Mouse (Mus musculus) spleen, postnatal 10 days (tissue): Measurements from ENCODE around the gene Tbc1d13.
"Not testable (repeated sequence)": the region's sequence is repeated elsewhere in the genome, so short reads cannot be mapped to it uniquely, and the experiment has no call there.

Source experiments
- DNase-seq, 2 experiments: peaks; one replicate each; pipeline ENCODE4 v3.0.0; 2021 to 2022; ENCODE audit warnings: low spot score in 2 of 2

Gene Tbc1d13

DNA sequence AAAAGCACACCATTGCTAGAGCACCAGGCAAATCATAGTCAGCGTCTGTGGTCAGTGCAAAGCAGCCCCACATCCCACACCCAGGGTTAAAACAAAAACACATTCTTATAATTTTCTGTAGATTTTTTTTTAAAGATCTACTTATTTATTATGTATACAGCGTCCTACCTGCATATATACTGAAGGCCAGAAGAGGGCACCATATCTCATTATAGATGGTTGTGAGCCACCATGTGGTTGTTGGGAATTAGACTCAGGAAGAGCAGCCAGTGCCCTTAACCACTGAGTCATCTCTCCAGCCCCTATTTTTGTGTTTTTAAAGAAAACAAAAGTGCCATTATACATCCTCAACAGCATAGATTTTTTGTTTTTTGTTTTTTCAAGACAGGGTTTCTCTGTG lies 4.8 kb upstream of the Tbc1d13 start:
- peak in 1 of 2 experiments; percentile 47 for DNase-seq

DNA sequence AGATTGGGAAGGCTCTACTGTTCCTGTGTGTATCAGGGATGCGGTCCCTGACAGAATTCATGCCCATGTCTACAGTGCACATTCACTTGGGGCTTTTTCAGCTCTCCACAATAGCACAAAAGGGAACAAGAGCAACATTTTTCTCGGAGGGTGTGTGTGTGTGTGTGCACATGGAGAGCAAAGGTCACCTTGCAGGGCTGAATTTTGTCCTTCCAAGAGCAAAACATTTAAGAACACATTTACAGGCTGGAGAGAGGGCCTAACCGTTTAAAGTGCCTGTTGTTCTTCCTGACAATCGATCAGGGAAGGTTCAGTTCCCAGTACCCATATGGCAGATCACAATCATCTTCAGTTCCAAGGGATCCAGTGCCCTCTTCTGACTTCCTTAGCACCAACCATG lies 3.4 kb upstream of the Tbc1d13 start:
- DNase-seq: no peak

DNA sequence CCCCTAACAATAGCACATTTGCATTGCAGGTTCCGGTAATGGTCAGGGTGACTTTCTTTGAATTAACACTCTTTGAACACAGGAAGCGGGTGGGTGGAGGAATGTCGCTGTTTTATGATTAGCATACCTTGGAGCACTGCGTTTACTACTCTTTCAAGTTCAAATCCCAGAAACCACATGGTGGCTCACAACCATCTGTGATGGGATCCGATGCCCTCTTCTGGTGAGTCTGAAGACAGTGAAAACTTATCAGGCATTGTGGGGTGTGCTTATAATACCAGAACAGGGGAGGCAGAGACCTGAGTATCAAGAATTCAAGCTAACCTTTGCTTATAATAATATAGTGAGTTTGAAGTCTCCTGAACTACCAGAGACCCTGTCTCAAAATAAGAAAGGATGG lies 2.3 kb upstream of the Tbc1d13 start:
- DNase-seq: not testable (repeated sequence)

DNA sequence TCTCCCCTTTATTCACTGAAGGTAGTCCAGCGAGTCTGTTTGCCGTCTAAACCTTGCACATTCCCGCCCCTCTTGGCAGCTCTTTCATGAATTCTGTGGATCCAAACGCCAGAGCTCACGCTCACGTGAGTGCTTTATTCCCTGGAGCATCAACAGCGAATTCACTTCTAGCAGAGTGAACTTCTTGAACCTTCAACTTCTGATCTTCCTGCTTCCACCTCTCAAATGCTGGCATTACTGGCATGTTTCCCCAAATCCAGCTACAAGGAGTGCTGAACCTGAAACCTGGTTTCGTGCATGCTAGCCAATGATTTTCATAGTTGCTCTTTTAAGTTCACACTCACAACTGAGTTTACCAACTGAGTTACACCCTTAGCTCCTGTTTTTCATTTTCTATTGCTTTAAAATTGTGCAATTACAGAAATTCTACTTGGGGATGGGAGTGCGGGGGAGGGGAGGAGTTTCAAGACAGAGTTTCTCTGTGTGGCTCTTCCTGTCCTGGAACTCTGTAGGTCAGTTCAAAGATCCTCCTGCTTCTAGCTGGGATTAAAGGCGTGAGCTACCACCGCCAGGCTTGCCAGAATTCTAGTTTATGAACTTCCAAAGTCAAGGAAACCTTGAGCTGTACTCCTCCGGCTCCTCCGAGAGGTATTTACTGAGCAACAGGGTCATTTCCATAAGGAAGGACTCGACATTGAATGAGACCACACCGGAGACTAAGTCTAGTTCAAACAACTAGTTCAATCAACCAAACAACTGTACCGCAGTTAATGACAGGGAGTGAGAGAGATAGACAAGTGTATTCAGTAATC lies 539 bp upstream of the Tbc1d13 start:
- peak in 1 of 2 experiments; percentile 40 for DNase-seq

DNA sequence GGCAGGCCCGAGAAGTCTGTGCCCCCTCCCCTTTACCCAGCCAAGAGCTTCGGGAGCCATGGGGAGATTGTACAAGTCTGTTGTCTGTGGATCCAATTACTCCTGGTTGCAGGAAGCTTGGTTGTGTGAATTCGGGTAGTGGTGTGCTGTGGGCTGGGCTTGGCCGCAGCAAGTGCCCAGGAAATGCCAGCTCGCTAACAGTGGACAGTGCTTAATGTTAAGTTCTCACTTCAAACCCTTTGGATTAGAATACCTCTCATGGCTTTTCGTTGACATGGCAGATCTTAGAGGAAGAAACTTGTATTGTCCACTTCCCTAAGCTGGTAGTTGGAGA lies 799 bp downstream of the Tbc1d13 start:
- DNase-seq: peak in 1 of 2 experiments; percentile 46

DNA sequence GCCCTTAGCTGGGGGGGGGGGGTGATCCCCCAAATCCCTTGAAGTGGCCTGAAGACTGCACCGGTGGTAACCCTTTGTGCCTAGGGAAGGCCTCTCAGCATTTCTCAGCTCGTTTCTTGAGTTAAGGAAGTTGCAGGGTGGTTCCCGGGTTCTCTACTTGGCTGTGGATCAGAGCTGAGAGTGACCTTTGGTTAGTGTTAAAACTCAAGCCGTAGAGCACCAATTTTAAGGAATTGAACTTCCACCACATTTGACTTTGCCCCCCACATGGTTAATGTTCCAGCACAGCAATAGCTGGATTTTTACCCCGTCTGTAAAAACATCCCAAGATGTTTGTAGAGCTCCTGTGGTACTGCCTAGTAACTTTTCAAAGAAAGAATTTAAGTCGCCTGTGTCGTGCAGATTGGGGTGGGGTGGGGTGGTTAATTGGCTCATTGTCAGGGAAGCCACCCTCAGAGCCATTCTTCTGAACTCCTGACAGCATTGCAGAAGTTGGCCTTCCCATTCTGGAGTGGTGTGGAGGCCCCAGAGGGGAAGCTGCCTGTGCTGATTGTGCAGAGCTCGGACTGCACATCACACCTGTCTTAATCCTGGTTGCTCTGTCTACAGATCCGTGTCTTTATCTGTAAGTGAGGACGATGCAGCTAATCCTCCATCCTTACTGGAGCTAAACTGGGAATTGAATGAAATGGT lies 1.5 kb downstream of the Tbc1d13 start:
- no peak for DNase-seq

DNA sequence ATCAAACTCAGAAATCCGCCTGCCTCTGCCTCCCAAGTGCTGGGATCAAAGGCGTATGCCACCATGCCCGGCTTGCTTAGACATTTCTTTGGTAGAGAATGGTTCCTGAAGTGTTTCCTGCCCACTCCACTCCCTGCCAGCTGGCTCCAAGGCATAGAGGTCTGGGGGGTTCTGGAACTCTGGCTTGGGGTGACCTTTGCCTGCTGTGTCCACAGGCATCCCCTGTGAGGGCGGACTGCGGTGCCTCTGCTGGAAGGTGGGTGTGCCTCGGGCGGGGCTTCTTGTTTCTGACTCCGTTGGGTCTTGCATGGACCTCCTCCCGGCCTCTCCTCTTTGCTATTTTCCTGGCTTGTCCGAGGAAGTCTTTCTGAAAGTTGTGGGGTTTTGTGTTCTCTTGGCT lies 2.9 kb downstream of the Tbc1d13 start:
- no peak for DNase-seq

DNA sequence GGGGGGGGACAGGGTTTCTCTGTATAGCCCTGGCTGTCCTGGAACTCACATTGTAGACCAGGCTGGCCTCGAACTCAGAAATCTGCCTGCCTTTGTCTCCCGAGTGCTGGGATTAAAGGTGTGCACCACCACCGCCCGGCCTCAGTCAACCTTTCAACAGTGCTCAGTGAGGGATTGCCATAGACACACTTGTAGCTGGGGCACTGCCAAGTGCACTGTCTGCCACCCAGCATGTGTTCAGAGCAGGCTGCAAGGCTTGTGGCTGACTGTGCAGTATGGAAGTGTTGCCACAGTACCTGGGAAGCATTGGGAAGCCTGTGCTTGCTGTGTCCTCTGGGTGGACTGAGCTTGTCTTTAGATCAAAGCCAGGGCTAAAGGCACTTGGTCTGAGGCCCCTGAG lies 6.5 kb downstream of the Tbc1d13 start:
- not testable (repeated sequence) for DNase-seq

DNA sequence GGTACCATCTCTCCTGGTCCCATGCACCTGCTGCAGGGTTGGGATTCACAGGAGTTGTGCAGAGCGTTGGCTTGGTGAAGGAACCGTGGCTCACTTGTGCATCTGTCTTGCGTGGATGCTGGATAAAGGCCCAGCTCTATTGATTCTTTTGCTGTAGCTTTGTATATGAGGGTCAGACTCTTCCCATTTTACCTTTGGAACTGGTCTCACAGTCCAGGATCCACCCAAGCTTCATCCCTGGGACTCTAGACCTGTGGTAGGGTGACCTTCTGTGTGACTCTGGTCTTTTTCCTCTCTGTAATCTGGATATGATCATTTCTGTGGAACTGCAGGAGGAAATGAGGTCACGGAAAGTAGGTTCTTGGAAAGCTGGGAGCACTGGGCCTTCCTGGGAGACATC lies 10.9 kb downstream of the Tbc1d13 start:
- DNase-seq: no peak

DNA sequence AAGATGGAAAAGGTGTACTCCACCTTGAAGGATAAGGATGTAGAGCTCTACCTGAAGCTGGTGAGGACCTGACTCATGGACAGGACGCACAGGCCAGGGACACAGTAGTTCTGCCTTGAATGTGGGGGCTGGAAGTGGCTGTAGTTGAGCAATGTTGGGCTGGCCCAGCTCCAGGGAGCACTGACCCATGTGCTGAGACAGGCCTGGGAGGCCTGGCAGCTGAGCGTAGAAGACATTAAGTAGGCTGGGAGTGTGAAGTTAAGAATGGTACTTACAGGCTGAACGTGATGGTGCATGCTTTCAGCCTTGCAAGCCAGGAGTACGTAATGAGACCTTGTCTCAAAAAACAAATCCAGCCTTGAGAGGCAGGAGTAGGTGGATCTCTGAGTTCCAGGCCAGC lies 13.9 kb downstream of the Tbc1d13 start:
- DNase-seq: no peak

DNA sequence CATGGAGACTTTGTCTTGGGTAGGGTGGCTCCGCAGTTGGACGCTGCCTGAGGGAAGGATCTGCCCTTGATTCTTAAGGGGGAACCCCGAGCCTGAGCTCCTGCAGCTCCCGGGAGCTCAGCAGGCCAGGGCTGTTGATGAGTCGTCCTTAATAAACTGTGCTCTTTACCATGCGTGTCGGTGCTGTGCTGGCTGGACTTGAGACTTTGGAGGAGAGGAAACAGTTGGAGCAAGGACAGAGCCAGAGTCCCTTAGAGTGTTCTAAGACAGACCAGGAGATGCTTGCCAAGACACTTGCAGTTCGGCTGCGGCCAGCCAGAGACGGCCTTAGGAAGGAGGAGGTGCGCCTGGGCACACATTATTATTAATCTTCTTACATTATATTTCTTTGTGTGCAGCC lies 18.3 kb downstream of the Tbc1d13 start:
- DNase-seq: no peak

DNA sequence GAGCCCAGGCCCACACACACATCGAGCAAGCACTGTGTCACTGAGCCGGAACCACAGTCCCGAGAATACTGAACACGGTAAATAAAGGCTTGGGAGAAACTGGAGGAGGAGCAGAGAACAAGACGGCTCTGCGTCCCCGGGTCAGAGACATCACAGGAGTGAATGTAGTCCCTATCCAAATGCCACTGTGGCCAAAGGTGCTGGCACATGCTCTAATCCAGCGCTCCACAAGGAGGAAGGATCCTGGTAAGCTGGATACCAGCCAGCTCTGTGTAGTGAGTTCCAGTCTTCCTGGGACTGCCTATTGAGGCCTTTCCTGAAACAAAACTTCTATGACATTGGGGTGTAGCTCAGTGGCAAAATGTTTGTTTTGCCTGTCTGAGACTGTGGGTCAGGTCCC lies 19.1 kb downstream of the Tbc1d13 start:
- DNase-seq: no peak

DNA sequence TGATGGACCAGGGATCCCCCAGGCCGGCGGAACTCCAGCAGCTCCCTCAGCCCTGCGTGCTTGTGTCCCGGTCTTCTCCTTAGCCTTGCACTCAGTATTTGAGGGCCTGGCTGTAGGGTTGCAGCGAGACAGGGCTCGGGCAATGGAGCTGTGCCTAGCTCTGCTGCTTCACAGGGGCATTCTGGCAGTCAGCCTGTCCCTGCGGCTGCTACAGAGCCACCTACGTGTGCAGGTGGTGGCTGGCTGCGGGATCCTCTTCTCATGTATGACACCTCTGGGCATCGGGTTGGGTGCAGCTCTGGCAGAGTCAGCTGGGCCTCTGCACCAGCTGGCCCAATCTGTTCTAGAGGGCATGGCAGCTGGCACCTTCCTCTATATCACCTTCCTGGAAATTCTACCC lies 26.3 kb downstream of the Tbc1d13 start:
- DNase-seq: not testable (repeated sequence)

DNA sequence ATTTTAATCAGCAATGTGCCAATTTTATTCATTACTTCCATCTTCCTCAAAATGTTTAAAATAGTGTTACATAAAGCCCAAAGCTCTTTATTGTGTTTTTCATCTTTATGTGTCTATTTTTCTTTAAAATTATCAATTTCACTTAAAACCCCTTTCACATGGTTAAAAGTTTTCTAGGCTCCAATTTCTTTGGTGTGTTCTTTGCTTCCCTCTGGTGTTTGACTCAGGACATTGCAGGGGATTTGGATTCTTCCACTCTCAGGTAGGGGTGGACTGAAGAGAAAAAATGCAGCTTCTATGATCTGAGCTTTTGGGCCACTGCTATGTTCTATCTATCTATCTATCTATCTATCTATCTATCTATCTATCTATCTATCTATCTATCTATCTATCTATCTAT lies 28.3 kb downstream of the Tbc1d13 start:
- DNase-seq: peak in 1 of 2 experiments; percentile 42

DNA sequence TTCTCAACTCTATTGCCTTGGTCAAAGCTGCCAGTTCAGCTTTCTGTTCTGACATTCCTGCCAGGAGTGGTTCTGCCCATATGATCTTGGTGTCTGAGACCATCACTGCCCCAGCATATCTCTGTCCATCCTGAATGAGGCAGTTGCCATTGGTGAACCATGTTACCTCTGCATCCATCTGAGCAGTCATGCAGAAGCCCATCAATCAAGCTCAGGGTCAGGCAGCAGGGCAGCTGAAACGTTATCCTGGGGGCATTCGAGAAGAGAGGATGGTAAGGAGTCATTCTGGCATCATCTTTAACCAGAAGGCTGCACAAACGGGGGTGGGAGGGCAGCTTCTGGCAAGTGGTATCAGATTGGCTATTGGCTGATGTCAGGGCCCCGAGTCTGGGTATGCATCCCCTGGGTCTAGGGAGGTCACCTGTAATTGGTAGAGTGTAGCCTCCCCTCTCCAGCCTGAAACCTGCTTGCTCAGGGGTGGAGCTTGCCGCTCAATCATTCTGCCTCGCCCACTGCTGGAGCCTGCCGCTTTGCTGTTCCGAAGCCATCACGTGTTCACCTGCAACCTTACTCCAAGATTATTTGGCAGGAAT lies 30.9 kb downstream of the Tbc1d13 start:
- no peak for DNase-seq

DNA sequence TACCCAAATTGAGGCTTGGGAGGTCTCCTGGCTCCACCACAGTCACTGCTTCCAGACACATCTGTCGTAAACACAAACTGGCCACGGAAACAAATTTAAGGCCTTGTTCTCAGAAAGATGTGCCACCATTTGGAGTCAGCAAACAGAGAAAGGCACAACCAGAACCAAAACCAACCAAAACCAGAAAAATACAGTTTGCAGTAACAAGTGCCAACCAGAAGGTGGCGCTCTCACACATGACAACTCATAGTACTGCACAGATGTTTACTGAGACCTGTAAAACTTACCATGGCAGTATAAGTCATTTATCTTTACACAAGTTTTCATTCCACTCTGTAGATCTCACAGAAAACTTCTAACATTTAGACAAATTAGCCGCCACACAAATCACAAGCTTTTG lies 33.1 kb downstream of the Tbc1d13 start:
- DNase-seq: no peak

DNA sequence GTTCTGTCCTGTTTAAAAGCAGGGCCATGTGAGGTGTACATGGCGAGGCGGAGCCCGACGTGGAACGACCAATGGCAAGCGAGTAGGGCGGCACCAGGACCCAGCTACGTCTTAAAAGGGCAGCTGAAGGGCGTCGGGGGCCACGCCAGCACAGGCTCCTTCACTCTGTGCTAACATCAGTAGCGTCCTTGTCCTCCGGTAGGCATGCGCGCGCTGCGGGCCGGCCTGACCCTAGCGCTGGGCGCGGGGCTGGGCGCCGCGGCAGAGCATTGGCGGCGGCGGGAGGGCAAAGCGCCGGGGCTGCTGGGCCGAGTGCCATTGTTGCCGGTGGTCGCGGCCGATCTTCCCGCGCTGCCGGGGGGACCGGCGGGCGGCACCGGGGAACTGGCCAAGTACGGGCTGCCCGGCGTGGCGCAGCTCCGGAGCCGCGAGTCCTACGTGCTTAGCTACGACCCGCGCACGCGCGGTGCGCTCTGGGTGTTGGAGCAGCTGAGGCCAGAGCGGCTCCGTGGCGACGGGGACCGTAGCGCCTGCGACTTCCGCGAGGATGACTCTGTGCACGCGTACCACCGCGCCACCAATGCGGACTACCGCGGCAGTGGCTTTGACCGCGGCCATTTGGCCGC lies 37.9 kb downstream of the Tbc1d13 start, which contains the start of gene Endog:
Gene Endog (plus strand): TSS at position 123 of the 626 bp plus-strand sequence.
- peak; percentile 63 to 84 for DNase-seq

DNA sequence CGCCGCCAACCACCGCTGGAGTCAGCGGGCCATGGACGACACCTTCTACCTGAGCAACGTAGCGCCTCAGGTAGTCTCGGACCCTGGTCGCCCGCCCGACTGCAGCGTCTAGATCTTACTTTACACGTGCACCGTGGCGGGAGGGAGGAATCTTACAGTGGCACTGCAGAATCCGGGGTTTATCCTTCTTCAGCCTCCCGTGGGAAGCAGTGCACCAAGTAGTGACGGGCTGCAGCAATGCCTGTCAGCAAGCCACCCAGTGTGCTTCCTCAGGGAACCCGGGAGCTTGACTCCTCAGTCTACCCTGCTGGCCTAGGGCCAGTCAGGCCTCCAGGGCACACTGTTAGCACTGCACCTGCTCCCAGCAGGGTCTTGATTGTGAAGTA lies 38.4 kb downstream of the Tbc1d13 start:
- DNase-seq: no peak

DNA sequence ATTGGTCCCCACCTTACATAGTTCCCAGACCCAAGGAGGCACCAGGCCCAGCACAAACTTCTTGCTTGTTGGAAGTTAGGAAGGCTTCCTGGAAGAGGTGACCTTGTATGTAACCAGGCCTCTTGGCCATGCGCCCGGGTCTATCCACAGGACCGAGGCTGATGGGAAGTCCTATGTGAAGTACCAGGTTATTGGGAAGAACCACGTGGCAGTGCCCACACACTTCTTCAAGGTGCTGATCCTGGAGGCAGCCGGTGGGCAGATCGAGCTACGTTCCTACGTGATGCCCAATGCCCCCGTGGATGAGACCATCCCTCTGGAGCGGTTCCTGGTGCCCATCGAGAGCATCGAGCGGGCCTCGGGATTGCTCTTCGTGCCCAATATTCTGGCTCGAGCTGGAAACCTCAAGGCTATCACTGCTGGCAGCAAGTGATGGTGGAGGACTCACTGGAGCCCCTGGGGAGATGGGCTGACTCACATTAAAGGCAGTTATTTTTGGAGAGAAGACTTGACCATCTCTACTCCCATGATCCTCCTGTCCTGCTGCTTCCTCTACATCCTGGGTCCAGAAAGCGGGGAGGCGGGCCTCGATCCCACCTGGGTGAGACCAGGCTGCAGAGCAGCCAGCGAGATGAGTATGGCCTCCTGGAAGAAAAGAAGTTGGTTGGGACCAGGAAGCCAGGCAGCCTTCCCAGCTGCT lies 40.1 kb downstream of the Tbc1d13 start:
- DNase-seq: no peak

DNA sequence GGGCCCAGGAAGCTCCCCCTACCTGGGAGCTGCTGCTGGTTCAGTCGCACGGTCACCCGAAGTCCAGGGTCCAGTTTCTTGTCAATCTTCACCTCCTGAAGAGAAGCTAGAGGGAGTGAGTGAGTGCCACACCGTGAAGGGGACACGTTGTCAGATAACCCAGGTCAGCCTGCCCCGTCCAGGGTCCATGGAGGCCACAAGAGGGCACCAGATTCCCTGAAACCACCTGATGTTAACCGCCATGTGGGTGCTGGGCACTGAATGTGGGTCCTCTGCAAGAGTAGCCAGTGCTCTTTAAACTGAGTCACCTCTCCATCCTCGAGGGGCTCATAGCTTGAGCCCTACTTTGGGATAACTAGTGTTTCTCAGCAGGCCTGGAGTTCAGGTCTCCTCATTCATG lies 42.4 kb downstream of the Tbc1d13 start:
- DNase-seq: no peak

DNA sequence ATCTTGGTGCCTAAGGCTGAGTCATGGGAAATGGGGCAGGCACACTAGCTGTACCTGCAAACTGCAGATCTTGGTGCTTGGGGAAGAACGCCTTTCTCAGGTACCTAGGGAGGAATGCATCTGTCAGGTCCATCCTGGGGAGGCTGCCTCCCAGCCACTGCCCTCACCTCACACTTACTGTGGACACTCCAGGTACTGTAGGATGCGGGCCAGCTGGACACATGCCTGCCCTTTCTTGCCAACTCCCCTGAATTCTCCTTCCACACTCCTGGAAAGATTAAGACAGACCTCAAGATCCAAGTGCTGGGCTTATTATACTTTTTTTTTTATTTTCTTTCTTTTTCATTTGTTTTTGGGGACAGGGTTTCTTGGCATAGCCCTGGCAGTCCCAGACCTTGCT lies 43.0 kb downstream of the Tbc1d13 start:
- no peak for DNase-seq
